Mouse (Mus musculus): ENCODE results near the gene Zfp791. TPM values are rescaled to one million over a fixed set of nuclear protein-coding genes. Genes with fewer than 3 reads are reported as not detected.
"Not testable (repeated sequence)": the region's sequence is repeated elsewhere in the genome, so short reads cannot be mapped to it uniquely, and the experiment has no call there.

The Zfp791 gene
- polyA plus RNA-seq, 1 experiment from 2014 or later, result 0.46 TPM

DNA sequence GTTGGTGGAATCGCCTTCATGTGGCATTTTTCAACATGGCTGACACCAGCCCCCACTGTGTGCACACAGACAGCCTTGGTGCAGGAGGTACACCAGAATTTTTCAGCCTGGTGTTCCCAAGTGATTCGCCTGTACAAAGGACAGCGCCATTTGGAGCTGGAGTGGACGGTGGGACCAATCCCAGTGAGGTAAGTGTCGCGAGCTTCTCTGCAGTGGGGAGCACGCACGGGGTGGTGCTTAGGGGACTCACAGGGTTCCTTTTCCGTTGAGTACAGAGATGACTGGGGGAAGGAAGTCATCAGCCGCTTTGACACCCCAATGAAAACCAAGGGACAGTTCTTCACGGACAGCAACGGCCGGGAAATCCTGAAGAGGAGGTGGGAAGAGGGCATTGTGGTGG is 27.8 kb downstream of the Zfp791 start:
- Histone ChIP-seq H3K27ac (ENCODE audit: low read depth, low read length) (no peak overlapping the region), H3K4me2 (no peak overlapping the region), H3K9ac (ENCODE audit: low read depth, low read length) (no peak overlapping the region), H3K9me3 (replicated peaks; ENCODE audit: control insufficient read depth, low read length) (no peaks in the 10 kb centered on the region), H3K27me3 (ENCODE audit: control insufficient read depth, insufficient read depth, low read length) (no peaks in the 10 kb centered on the region), H3K4me3 (ENCODE audit: low read depth, low read length) (no peak overlapping the region), H3K4me1 (ENCODE audit: control insufficient read depth, insufficient read depth, low read length) (no peaks in the 10 kb centered on the region), H3K36me3 (ENCODE audit: control insufficient read depth, insufficient read depth, low read length) (peaks cover 8% of the 10 kb centered on the region; the same call in 1 of the 2 replicates)
- no peak for ATAC-seq (replicated peaks; ENCODE audit: insufficient number of reproducible peaks, low FRiP score, low TSS enrichment)
- 88% methylated on average over 13 of the region's 13 CpGs for WGBS (ENCODE audit: insufficient replicate concordance)

DNA sequence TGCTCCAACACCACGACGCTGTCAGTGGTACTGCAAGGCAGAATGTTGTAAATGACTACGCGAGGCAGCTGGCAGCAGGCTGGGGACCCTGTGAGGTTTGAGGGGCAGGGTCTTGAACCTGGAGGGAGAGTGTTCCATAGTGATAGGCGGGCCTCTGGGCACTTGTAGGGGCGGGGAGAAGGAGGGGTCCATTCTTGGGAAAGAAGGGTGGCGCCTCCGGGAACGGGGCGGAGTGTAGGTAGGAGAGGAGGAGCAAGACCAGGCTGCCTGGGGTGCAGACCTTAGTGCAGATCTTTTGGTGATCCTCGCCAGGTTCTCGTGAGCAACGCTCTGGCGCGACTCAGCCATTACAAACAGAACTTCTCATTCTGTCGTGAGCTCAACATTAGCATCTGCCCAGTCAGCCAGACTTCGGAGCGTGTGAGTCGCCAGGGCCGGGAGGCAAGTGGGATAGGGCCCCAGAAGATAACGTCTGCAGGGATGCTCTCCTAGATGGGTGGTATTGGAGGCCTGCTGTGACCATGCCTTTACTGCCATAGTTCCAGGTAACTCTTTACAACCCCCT is 31.3 kb downstream of the Zfp791 start:
- Histone ChIP-seq H3K4me2 (no peak overlapping the region; the same call in 1 of the 2 replicates), H3K36me3 (ENCODE audit: control insufficient read depth, insufficient read depth, low read length) (peaks cover 5% of the 10 kb centered on the region; the same call in 1 of the 2 replicates), H3K9ac (ENCODE audit: low read depth, low read length) (no peak overlapping the region), H3K4me1 (ENCODE audit: control insufficient read depth, insufficient read depth, low read length) (no peaks in the 10 kb centered on the region), H3K27ac (ENCODE audit: low read depth, low read length) (no peak overlapping the region), H3K9me3 (replicated peaks; ENCODE audit: control insufficient read depth, low read length) (no peaks in the 10 kb centered on the region), H3K4me3 (ENCODE audit: low read depth, low read length) (no peak overlapping the region), H3K27me3 (ENCODE audit: control insufficient read depth, insufficient read depth, low read length) (no peaks in the 10 kb centered on the region)
- 23% methylated on average over 21 of the region's 21 CpGs for WGBS (ENCODE audit: insufficient replicate concordance)
- no peak for ATAC-seq (replicated peaks; ENCODE audit: insufficient number of reproducible peaks, low FRiP score, low TSS enrichment)

GRCm38 (mm10) chr8:85090856-85091255 is 32.0 kb downstream of the Zfp791 start:
- no peak for ATAC-seq (replicated peaks; ENCODE audit: insufficient number of reproducible peaks, low FRiP score, low TSS enrichment)
- H3K9me3 ChIP-seq (replicated peaks; ENCODE audit: control insufficient read depth, low read length), result no peaks in the 10 kb centered on the region
- peaks cover 5% of the 10 kb centered on the region; the same call in 1 of the 2 replicates for H3K36me3 ChIP-seq (ENCODE audit: control insufficient read depth, insufficient read depth, low read length)
- no peaks in the 10 kb centered on the region for H3K27me3 ChIP-seq (ENCODE audit: control insufficient read depth, insufficient read depth, low read length)
- no peak overlapping the region for H3K9ac ChIP-seq (ENCODE audit: low read depth, low read length)
- no peak overlapping the region for H3K4me3 ChIP-seq (ENCODE audit: low read depth, low read length)
- no peak overlapping the region for H3K4me2 ChIP-seq
- no peak overlapping the region for H3K27ac ChIP-seq (ENCODE audit: low read depth, low read length)
- H3K4me1 ChIP-seq (ENCODE audit: control insufficient read depth, insufficient read depth, low read length), result no peaks in the 10 kb centered on the region
- WGBS (ENCODE audit: insufficient replicate concordance), result 88% methylated on average over 11 of the region's 11 CpGs

DNA sequence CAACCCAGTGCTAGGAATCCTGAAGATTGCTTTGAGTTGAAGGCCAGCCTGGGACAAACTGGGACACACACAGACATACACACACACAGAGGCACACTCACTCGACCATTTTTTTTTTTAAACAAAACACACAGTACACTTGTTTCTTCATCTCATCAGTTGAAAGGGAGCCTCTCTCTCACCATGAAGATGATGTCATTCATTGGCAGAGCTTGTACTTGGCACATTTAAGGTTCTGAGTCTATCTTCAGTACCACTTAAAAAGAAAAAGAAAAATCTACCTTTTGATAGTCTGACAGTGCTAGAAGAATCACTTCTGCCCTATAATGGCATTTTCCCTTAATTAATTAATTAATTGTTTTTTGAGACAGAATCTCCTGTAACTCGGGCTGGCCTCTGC is 34.1 kb downstream of the Zfp791 start:
- Histone ChIP-seq H3K4me1 (ENCODE audit: control insufficient read depth, insufficient read depth, low read length) (peaks cover 2% of the 10 kb centered on the region; the same call in 1 of the 2 replicates), H3K4me3 (ENCODE audit: low read depth, low read length) (no peak overlapping the region), H3K4me2 (no peak overlapping the region), H3K9ac (ENCODE audit: low read depth, low read length) (no peak overlapping the region), H3K27ac (ENCODE audit: low read depth, low read length) (no peak overlapping the region), H3K36me3 (ENCODE audit: control insufficient read depth, insufficient read depth, low read length) (no peaks in the 10 kb centered on the region), H3K27me3 (ENCODE audit: control insufficient read depth, insufficient read depth, low read length) (no peaks in the 10 kb centered on the region), H3K9me3 (replicated peaks; ENCODE audit: control insufficient read depth, low read length) (no peaks in the 10 kb centered on the region)
- WGBS (ENCODE audit: insufficient replicate concordance), result 77% methylated on average over 2 of the region's 2 CpGs
- no peak for ATAC-seq (replicated peaks; ENCODE audit: insufficient number of reproducible peaks, low FRiP score, low TSS enrichment)

DNA sequence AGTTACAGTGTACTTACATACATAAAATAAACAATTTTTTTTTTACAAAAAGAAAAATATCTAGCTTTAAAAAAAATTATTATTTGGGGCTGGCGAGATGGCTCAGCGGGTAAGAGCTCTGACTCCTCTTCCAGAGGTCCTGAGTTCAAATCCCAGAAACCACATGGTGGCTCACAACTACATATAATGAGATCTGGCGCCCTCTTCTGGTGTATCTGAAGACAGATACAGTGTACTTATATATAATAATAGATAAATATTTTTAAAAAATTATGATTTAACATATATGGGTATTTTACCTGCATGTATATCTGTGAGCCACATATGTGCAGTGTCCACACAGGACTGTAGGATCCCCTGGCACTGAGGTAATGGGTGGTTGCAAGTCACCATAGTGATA is 36.7 kb downstream of the Zfp791 start:
- WGBS (ENCODE audit: insufficient replicate concordance), result 73% methylated on average over 3 of the region's 3 CpGs
- Histone ChIP-seq H3K36me3 (ENCODE audit: control insufficient read depth, insufficient read depth, low read length) (no peaks in the 10 kb centered on the region), H3K9ac (ENCODE audit: low read depth, low read length) (no peak overlapping the region), H3K27ac (ENCODE audit: low read depth, low read length) (no peak overlapping the region), H3K4me3 (ENCODE audit: low read depth, low read length) (no peak overlapping the region), H3K9me3 (replicated peaks; ENCODE audit: control insufficient read depth, low read length) (no peaks in the 10 kb centered on the region), H3K4me2 (no peak overlapping the region), H3K27me3 (ENCODE audit: control insufficient read depth, insufficient read depth, low read length) (no peaks in the 10 kb centered on the region), H3K4me1 (ENCODE audit: control insufficient read depth, insufficient read depth, low read length) (peaks cover 15% of the 10 kb centered on the region)
- no peak for ATAC-seq (replicated peaks; ENCODE audit: insufficient number of reproducible peaks, low FRiP score, low TSS enrichment)

DNA sequence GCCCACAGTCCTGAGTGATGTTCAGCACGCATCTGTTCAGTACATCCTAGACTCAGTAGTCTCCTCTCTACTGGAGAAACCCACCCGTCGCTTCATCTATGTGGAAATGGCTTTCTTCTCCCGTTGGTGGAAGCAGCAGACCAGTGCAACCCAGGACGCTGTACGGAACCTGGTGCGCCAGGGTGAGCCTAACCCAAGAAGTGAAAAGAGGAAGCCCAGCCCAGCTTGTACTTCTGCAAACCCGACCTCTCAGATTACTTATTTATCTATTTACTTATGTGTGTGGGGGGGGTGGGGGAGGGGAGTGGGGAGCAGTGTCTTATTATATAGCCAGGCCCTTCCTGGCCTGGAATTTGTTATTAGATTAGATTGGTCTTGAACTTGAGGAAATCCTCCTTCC is 38.3 kb downstream of the Zfp791 start:
- no peak overlapping the region for H3K4me3 ChIP-seq (ENCODE audit: low read depth, low read length)
- H3K27me3 ChIP-seq (ENCODE audit: control insufficient read depth, insufficient read depth, low read length), result no peaks in the 10 kb centered on the region
- H3K9me3 ChIP-seq (replicated peaks; ENCODE audit: control insufficient read depth, low read length), result no peaks in the 10 kb centered on the region
- no peak overlapping the region for H3K9ac ChIP-seq (ENCODE audit: low read depth, low read length)
- no peak overlapping the region for H3K4me2 ChIP-seq
- 79% methylated on average over 8 of the region's 8 CpGs for WGBS (ENCODE audit: insufficient replicate concordance)
- no peaks in the 10 kb centered on the region for H3K36me3 ChIP-seq (ENCODE audit: control insufficient read depth, insufficient read depth, low read length)
- peaks cover 18% of the 10 kb centered on the region for H3K4me1 ChIP-seq (ENCODE audit: control insufficient read depth, insufficient read depth, low read length)
- ATAC-seq (replicated peaks; ENCODE audit: insufficient number of reproducible peaks, low FRiP score, low TSS enrichment), result no peak
- H3K27ac ChIP-seq (ENCODE audit: low read depth, low read length), result no peak overlapping the region

GRCm38 (mm10) chr8:85083108-85083813 is 39.6 kb downstream of the Zfp791 start, which contains the start of gene Man2b1:
Gene Man2b1 (plus strand): TSS chr8:85083270.
- Histone ChIP-seq H3K9me3 (replicated peaks; ENCODE audit: control insufficient read depth, low read length) (no peaks in the 10 kb centered on the region), H3K4me2 (peak within 1 kb of the TSS; percentile 82), H3K4me1 (ENCODE audit: control insufficient read depth, insufficient read depth, low read length) (peaks cover 21% of the 10 kb centered on the region), H3K36me3 (ENCODE audit: control insufficient read depth, insufficient read depth, low read length) (no peaks in the 10 kb centered on the region), H3K4me3 (ENCODE audit: low read depth, low read length) (peak within 1 kb of the TSS; percentile 72), H3K9ac (ENCODE audit: low read depth, low read length) (peak within 1 kb of the TSS; percentile 85), H3K27me3 (ENCODE audit: control insufficient read depth, insufficient read depth, low read length) (no peaks in the 10 kb centered on the region), H3K27ac (ENCODE audit: low read depth, low read length) (0 out of 2 replicates have a peak within 1 kb of the TSS, but pooled peaks have one; percentile 18)
- WGBS (ENCODE audit: insufficient replicate concordance), result 2% methylated on average over 30 of the region's 30 CpGs
- peak; percentile 65 for ATAC-seq (replicated peaks; ENCODE audit: insufficient number of reproducible peaks, low FRiP score, low TSS enrichment)

GRCm38 (mm10) chr8:85082169-85082568 is 40.7 kb downstream of the Zfp791 start:
- not testable (repeated sequence) for H3K4me3 ChIP-seq (ENCODE audit: low read depth, low read length); H3K9ac ChIP-seq (ENCODE audit: low read depth, low read length); H3K9me3 ChIP-seq (replicated peaks; ENCODE audit: control insufficient read depth, low read length); H3K27ac ChIP-seq (ENCODE audit: low read depth, low read length); H3K36me3 ChIP-seq (ENCODE audit: control insufficient read depth, insufficient read depth, low read length); ATAC-seq (replicated peaks; ENCODE audit: insufficient number of reproducible peaks, low FRiP score, low TSS enrichment); H3K27me3 ChIP-seq (ENCODE audit: control insufficient read depth, insufficient read depth, low read length); H3K4me2 ChIP-seq
- WGBS (ENCODE audit: insufficient replicate concordance), result 80% methylated on average over 4 of the region's 4 CpGs
- peaks cover 21% of the 10 kb centered on the region for H3K4me1 ChIP-seq (ENCODE audit: control insufficient read depth, insufficient read depth, low read length)

DNA sequence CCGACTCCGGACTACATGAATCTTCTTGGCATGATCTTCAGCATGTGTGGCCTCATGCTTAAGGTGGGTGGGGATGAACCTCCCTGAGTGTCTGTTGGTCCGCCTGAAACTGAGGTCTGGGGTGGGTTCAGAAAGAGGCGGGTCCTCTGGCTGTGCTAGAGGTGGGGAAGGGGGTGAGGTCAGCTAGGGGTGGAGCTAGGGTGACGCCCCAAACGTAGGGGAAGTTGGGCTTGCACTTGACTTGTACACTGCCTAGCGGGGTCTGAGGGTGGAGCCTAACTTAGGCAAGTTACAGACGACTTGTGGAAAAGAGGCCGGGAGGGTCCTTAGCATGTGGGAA is 41.7 kb downstream of the Zfp791 start, which contains the start of gene Wdr83:
Gene Wdr83, minus strand, starts transcription at position 91 of the 340 bp plus-strand sequence.
- H3K4me2 ChIP-seq, result peak within 1 kb of the TSS; percentile 96
- H3K4me1 ChIP-seq (ENCODE audit: control insufficient read depth, insufficient read depth, low read length), result peaks cover 21% of the 10 kb centered on the region
- no peaks in the 10 kb centered on the region for H3K27me3 ChIP-seq (ENCODE audit: control insufficient read depth, insufficient read depth, low read length)
- H3K36me3 ChIP-seq (ENCODE audit: control insufficient read depth, insufficient read depth, low read length), result peaks cover 7% of the 10 kb centered on the region
- H3K9ac ChIP-seq (ENCODE audit: low read depth, low read length), result peak within 1 kb of the TSS; percentile 87
- peak within 1 kb of the TSS; percentile 62 for H3K4me3 ChIP-seq (ENCODE audit: low read depth, low read length)
- H3K27ac ChIP-seq (ENCODE audit: low read depth, low read length), result no peak within 1 kb of the TSS
- WGBS (ENCODE audit: insufficient replicate concordance), result 2% methylated on average over 9 of the region's 9 CpGs
- ATAC-seq (replicated peaks; ENCODE audit: insufficient number of reproducible peaks, low FRiP score, low TSS enrichment), result peak; percentile 77
- H3K9me3 ChIP-seq (replicated peaks; ENCODE audit: control insufficient read depth, low read length), result no peaks in the 10 kb centered on the region
